Mouse (Mus musculus): ENCODE results near the gene Mfsd14a. TPM values are rescaled to one million over a fixed set of nuclear protein-coding genes. Genes with fewer than 3 reads are reported as not detected.

The Mfsd14a gene
- total and polyA plus RNA-seq, 2 experiments: 14.3 to 34.4 TPM

- peak; percentile 99 for DNase-seq (ENCODE audit: extremely low read depth, low read depth, low spot score)
- Histone ChIP-seq H3K27me3 (ENCODE audit: control insufficient read depth, insufficient read depth, low read length) (no peaks in the 10 kb centered on the region), H3K4me1 (ENCODE audit: control insufficient read depth, insufficient read depth, low read length) (peaks cover 5% of the 10 kb centered on the region; the same call in 1 of the 2 replicates), H3K27ac (replicated peaks; ENCODE audit: insufficient read depth, low read depth, low read length) (peak within 1 kb of the TSS; percentile 56), H3K9ac (ENCODE audit: low read depth, low read length) (no peak within 1 kb of the TSS), H3K36me3 (ENCODE audit: control insufficient read depth, insufficient read depth, low read length) (no peaks in the 10 kb centered on the region), H3K4me3 (ENCODE audit: insufficient read depth, low read depth, low read length) (no peak within 1 kb of the TSS), H3K79me2 (ENCODE audit: control insufficient read depth, insufficient read depth, low read length) (no peaks in the 10 kb centered on the region)
- no peak for TF ChIP-seq POLR2A (IDR thresholded peaks at IDR 0.05; ENCODE audit: extremely low read depth, insufficient read depth, low read length)
- no peak for TF ChIP-seq CTCF (IDR thresholded peaks at IDR 0.05; ENCODE audit: low read depth, low read length)
- WGBS: 17% methylated on average over 10 of the region's 10 CpGs
Observed at GRCm38 (mm10) chr3:116614295-116614892, 48.1 kb downstream of the Mfsd14a start, which contains the start of gene Trmt13. Gene Trmt13, minus strand, starts transcription at chr3:116614587.

GRCm38 (mm10) chr3:116604570-116604969 is 57.9 kb downstream of the Mfsd14a start:
- Histone ChIP-seq H3K9ac (ENCODE audit: low read depth, low read length) (no peak overlapping the region), H3K36me3 (ENCODE audit: control insufficient read depth, insufficient read depth, low read length) (no peaks in the 10 kb centered on the region), H3K4me3 (ENCODE audit: insufficient read depth, low read depth, low read length) (no peak overlapping the region), H3K27ac (replicated peaks; ENCODE audit: insufficient read depth, low read depth, low read length) (no peak overlapping the region), H3K4me1 (ENCODE audit: control insufficient read depth, insufficient read depth, low read length) (no peaks in the 10 kb centered on the region), H3K27me3 (ENCODE audit: control insufficient read depth, insufficient read depth, low read length) (no peaks in the 10 kb centered on the region), H3K79me2 (ENCODE audit: control insufficient read depth, insufficient read depth, low read length) (no peaks in the 10 kb centered on the region)
- WGBS: 94% methylated on average over 9 of the region's 9 CpGs
- no peak for TF ChIP-seq CTCF (IDR thresholded peaks at IDR 0.05; ENCODE audit: low read depth, low read length)
- no peak for TF ChIP-seq POLR2A (IDR thresholded peaks at IDR 0.05; ENCODE audit: extremely low read depth, insufficient read depth, low read length)
- DNase-seq (ENCODE audit: extremely low read depth, low read depth, low spot score): no peak

DNA sequence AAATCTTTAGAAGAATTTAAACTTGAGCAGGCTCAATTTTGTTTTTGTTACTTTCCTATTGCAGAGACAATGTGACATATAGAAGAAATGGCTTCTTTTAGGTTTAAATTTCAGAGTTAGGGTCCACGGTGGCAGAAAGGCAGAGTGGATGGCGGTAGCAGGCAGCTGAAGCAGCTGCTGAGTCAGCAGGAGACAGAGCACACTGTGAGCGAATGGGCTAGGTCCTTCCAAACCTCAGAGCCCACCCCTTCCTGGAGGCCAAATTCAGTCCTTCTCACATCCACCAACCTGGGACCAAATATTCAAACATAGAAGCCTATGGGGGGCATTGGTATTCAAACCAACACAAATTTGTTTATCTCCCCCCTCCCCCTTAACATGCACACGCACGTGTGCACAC is 60.7 kb downstream of the Mfsd14a start:
- no peaks in the 10 kb centered on the region for H3K27me3 ChIP-seq (ENCODE audit: control insufficient read depth, insufficient read depth, low read length)
- H3K4me3 ChIP-seq (ENCODE audit: insufficient read depth, low read depth, low read length): no peak overlapping the region
- H3K4me1 ChIP-seq (ENCODE audit: control insufficient read depth, insufficient read depth, low read length): peaks cover 3% of the 10 kb centered on the region; the same call in 1 of the 2 replicates
- no peak for TF ChIP-seq CTCF (IDR thresholded peaks at IDR 0.05; ENCODE audit: low read depth, low read length)
- TF ChIP-seq POLR2A (IDR thresholded peaks at IDR 0.05; ENCODE audit: extremely low read depth, insufficient read depth, low read length): no peak
- no peaks in the 10 kb centered on the region for H3K79me2 ChIP-seq (ENCODE audit: control insufficient read depth, insufficient read depth, low read length)
- no peak overlapping the region for H3K27ac ChIP-seq (replicated peaks; ENCODE audit: insufficient read depth, low read depth, low read length)
- WGBS: 94% methylated on average over 5 of the region's 5 CpGs
- H3K9ac ChIP-seq (ENCODE audit: low read depth, low read length): no peak overlapping the region
- H3K36me3 ChIP-seq (ENCODE audit: control insufficient read depth, insufficient read depth, low read length): no peaks in the 10 kb centered on the region
- no peak for DNase-seq (ENCODE audit: extremely low read depth, low read depth, low spot score)

- Histone ChIP-seq H3K4me1 (ENCODE audit: control insufficient read depth, insufficient read depth, low read length) (peaks cover 3% of the 10 kb centered on the region; the same call in 1 of the 2 replicates), H3K4me3 (ENCODE audit: insufficient read depth, low read depth, low read length) (no peak overlapping the region), H3K79me2 (ENCODE audit: control insufficient read depth, insufficient read depth, low read length) (no peaks in the 10 kb centered on the region), H3K27ac (replicated peaks; ENCODE audit: insufficient read depth, low read depth, low read length) (no peak overlapping the region), H3K36me3 (ENCODE audit: control insufficient read depth, insufficient read depth, low read length) (no peaks in the 10 kb centered on the region), H3K27me3 (ENCODE audit: control insufficient read depth, insufficient read depth, low read length) (no peaks in the 10 kb centered on the region), H3K9ac (ENCODE audit: low read depth, low read length) (no peak overlapping the region)
- TF ChIP-seq POLR2A (IDR thresholded peaks at IDR 0.05; ENCODE audit: extremely low read depth, insufficient read depth, low read length): no peak
- TF ChIP-seq CTCF (IDR thresholded peaks at IDR 0.05; ENCODE audit: low read depth, low read length): no peak
- WGBS: 88% methylated on average over 5 of the region's 5 CpGs
- no peak for DNase-seq (ENCODE audit: extremely low read depth, low read depth, low spot score)
Observed at GRCm38 (mm10) chr3:116601005-116601404, 61.5 kb downstream of the Mfsd14a start.

DNA sequence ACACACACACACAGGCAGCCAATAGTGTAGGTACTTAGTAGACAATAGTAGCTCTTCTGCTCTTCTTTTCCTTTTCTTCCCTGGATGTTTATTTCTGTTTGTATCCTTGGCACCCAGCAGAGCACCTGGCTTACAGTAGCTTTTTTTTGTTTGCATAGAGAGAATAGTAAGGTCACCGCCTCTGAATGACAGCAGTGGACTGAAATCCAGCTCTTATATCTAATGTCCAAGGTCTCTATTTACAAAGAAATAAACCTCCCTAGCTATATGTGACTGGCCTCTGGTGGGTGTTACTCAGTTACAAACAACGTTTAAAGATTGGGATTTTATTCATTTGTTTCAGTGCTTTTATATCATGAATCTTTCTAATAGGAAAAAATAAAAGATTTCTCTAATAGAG is 62.8 kb downstream of the Mfsd14a start:
- Histone ChIP-seq H3K36me3 (ENCODE audit: control insufficient read depth, insufficient read depth, low read length) (no peaks in the 10 kb centered on the region), H3K4me3 (ENCODE audit: insufficient read depth, low read depth, low read length) (no peak overlapping the region), H3K4me1 (ENCODE audit: control insufficient read depth, insufficient read depth, low read length) (peaks cover 3% of the 10 kb centered on the region; the same call in 1 of the 2 replicates), H3K9ac (ENCODE audit: low read depth, low read length) (no peak overlapping the region), H3K27ac (replicated peaks; ENCODE audit: insufficient read depth, low read depth, low read length) (no peak overlapping the region), H3K27me3 (ENCODE audit: control insufficient read depth, insufficient read depth, low read length) (no peaks in the 10 kb centered on the region), H3K79me2 (ENCODE audit: control insufficient read depth, insufficient read depth, low read length) (no peaks in the 10 kb centered on the region)
- TF ChIP-seq CTCF (IDR thresholded peaks at IDR 0.05; ENCODE audit: low read depth, low read length) (no peak), POLR2A (IDR thresholded peaks at IDR 0.05; ENCODE audit: extremely low read depth, insufficient read depth, low read length) (no peak)
- 33% methylated on average over 2 of the region's 2 CpGs for WGBS
- DNase-seq (ENCODE audit: extremely low read depth, low read depth, low spot score): peak; percentile 89

GRCm38 (mm10) chr3:116595603-116595991 is 66.9 kb downstream of the Mfsd14a start:
- H3K79me2 ChIP-seq (ENCODE audit: control insufficient read depth, insufficient read depth, low read length): no peaks in the 10 kb centered on the region; the same call in 1 of the 2 replicates
- H3K4me3 ChIP-seq (ENCODE audit: insufficient read depth, low read depth, low read length): peak overlapping the region; percentile 94
- H3K27ac ChIP-seq (replicated peaks; ENCODE audit: insufficient read depth, low read depth, low read length): no peak overlapping the region
- peaks cover 6% of the 10 kb centered on the region; the same call in 1 of the 2 replicates for H3K36me3 ChIP-seq (ENCODE audit: control insufficient read depth, insufficient read depth, low read length)
- peak overlapping the region; percentile 62 for H3K9ac ChIP-seq (ENCODE audit: low read depth, low read length)
- WGBS: 7% methylated on average over 10 of the region's 10 CpGs
- H3K27me3 ChIP-seq (ENCODE audit: control insufficient read depth, insufficient read depth, low read length): no peaks in the 10 kb centered on the region
- DNase-seq (ENCODE audit: extremely low read depth, low read depth, low spot score): no peak
- TF ChIP-seq CTCF (IDR thresholded peaks at IDR 0.05; ENCODE audit: low read depth, low read length) (no peak), POLR2A (IDR thresholded peaks at IDR 0.05; ENCODE audit: extremely low read depth, insufficient read depth, low read length) (no peak)
- peaks cover 3% of the 10 kb centered on the region; the same call in 1 of the 2 replicates for H3K4me1 ChIP-seq (ENCODE audit: control insufficient read depth, insufficient read depth, low read length)
